Mouse (Mus musculus): ENCODE results near the gene Rab1b. TPM values are rescaled to one million over a fixed set of nuclear protein-coding genes. Genes with fewer than 3 reads are reported as not detected.
A peak's percentile ranks its signal among the peaks of the same experiment; 100 is the strongest.

Rab1b gene
- polyA plus RNA-seq, 2 experiments, result 50.6 to 76.2 TPM

GRCm38 (mm10) chr19:5071077-5071476 is 35.8 kb downstream of the Rab1b start:
- H3K36me3 ChIP-seq (replicated peaks; ENCODE audit: control insufficient read depth, insufficient read depth, low read depth), result no peaks in the 10 kb centered on the region
- H3K4me3 ChIP-seq (ENCODE audit: insufficient read depth in 1 of 2, low read depth in 2 of 2, low read length in 2 of 2), result no peak overlapping the region; a peak in 1 of 4 replicates
- peaks cover 16% of the 10 kb centered on the region for H3K27me3 ChIP-seq (ENCODE audit: control insufficient read depth, insufficient read depth, low read length)
- H3K4me1 ChIP-seq (replicated peaks; ENCODE audit: control insufficient read depth in 2 of 2, insufficient read depth in 2 of 2, low read length in 1 of 2), result peaks cover 30 to 31% of the 10 kb centered on the region in 2 experiments
- DNase-seq (ENCODE audit: low read depth in 3 of 3, low spot score in 3 of 3), result no peak
- TF ChIP-seq EP300 (IDR thresholded peaks at IDR 0.05; ENCODE audit: low read depth) (no peak), CTCF (IDR thresholded peaks at IDR 0.05; ENCODE audit: low read depth) (no peak)
- H3K27ac ChIP-seq, result no peak overlapping the region
- no peaks in the 10 kb centered on the region for H3K9me3 ChIP-seq (ENCODE audit: control insufficient read depth, low read length)
- H3K4me2 ChIP-seq (ENCODE audit: low read depth), result peak overlapping the region; percentile 77
- WGBS (ENCODE audit: insufficient replicate concordance), result 24% methylated on average over 11 of the region's 11 CpGs
- ATAC-seq (ENCODE audit: insufficient read depth), result no peak
- H3K9ac ChIP-seq (replicated peaks), result peak overlapping the region; percentile 49

- Histone ChIP-seq H3K9ac (replicated peaks) (no peak overlapping the region), H3K4me1 (replicated peaks; ENCODE audit: control insufficient read depth in 2 of 2, insufficient read depth in 2 of 2, low read length in 1 of 2) (peaks cover 30 to 31% of the 10 kb centered on the region in 2 experiments), H3K36me3 (replicated peaks; ENCODE audit: control insufficient read depth, insufficient read depth, low read depth) (no peaks in the 10 kb centered on the region), H3K9me3 (ENCODE audit: control insufficient read depth, low read length) (no peaks in the 10 kb centered on the region), H3K27ac (no peak overlapping the region), H3K4me3 (ENCODE audit: insufficient read depth in 1 of 2, low read depth in 2 of 2, low read length in 2 of 2) (no peak overlapping the region), H3K27me3 (ENCODE audit: control insufficient read depth, insufficient read depth, low read length) (peaks cover 16% of the 10 kb centered on the region), H3K4me2 (ENCODE audit: low read depth) (no peak overlapping the region)
- DNase-seq (ENCODE audit: low read depth in 3 of 3, low spot score in 3 of 3) (no peak), ATAC-seq (ENCODE audit: insufficient read depth) (no peak)
- TF ChIP-seq CTCF (IDR thresholded peaks at IDR 0.05; ENCODE audit: low read depth), result no peak
- no peak for TF ChIP-seq EP300 (IDR thresholded peaks at IDR 0.05; ENCODE audit: low read depth)
- 76% methylated on average over 7 of the region's 7 CpGs for WGBS (ENCODE audit: insufficient replicate concordance)
Measured at GRCm38 (mm10) chr19:5069978-5070377, 36.9 kb downstream of the Rab1b start.

- peaks cover 16% of the 10 kb centered on the region for H3K27me3 ChIP-seq (ENCODE audit: control insufficient read depth, insufficient read depth, low read length)
- DNase-seq (ENCODE audit: low read depth in 3 of 3, low spot score in 3 of 3) (no peak), ATAC-seq (ENCODE audit: insufficient read depth) (no peak)
- no peak overlapping the region for H3K27ac ChIP-seq
- no peaks in the 10 kb centered on the region for H3K9me3 ChIP-seq (ENCODE audit: control insufficient read depth, low read length)
- H3K36me3 ChIP-seq (replicated peaks; ENCODE audit: control insufficient read depth, insufficient read depth, low read depth), result no peaks in the 10 kb centered on the region
- no peak overlapping the region for H3K9ac ChIP-seq (replicated peaks)
- H3K4me2 ChIP-seq (ENCODE audit: low read depth), result no peak overlapping the region
- no peak overlapping the region for H3K4me3 ChIP-seq (ENCODE audit: insufficient read depth in 1 of 2, low read depth in 2 of 2, low read length in 2 of 2)
- TF ChIP-seq CTCF (IDR thresholded peaks at IDR 0.05; ENCODE audit: low read depth) (no peak), EP300 (IDR thresholded peaks at IDR 0.05; ENCODE audit: low read depth) (no peak)
- WGBS (ENCODE audit: insufficient replicate concordance), result 69% methylated on average over 5 of the region's 5 CpGs
- peaks cover 30 to 31% of the 10 kb centered on the region in 2 experiments for H3K4me1 ChIP-seq (replicated peaks; ENCODE audit: control insufficient read depth in 2 of 2, insufficient read depth in 2 of 2, low read length in 1 of 2)
Measured at GRCm38 (mm10) chr19:5069486-5069885, 37.4 kb downstream of the Rab1b start.

GRCm38 (mm10) chr19:5068570-5069234 is 38.2 kb downstream of the Rab1b start:
- Histone ChIP-seq H3K9ac (replicated peaks) (peak overlapping the region; percentile 55), H3K27ac (no peak overlapping the region), H3K4me1 (replicated peaks; ENCODE audit: control insufficient read depth in 2 of 2, insufficient read depth in 2 of 2, low read length in 1 of 2) (peaks cover 30 to 31% of the 10 kb centered on the region in 2 experiments), H3K4me3 (ENCODE audit: insufficient read depth in 1 of 2, low read depth in 2 of 2, low read length in 2 of 2) (peak overlapping the region; percentile 15 to 51), H3K27me3 (ENCODE audit: control insufficient read depth, insufficient read depth, low read length) (peaks cover 16% of the 10 kb centered on the region), H3K36me3 (replicated peaks; ENCODE audit: control insufficient read depth, insufficient read depth, low read depth) (no peaks in the 10 kb centered on the region), H3K4me2 (ENCODE audit: low read depth) (peak overlapping the region; percentile 79), H3K9me3 (ENCODE audit: control insufficient read depth, low read length) (no peaks in the 10 kb centered on the region)
- ATAC-seq (ENCODE audit: insufficient read depth) (no peak), DNase-seq (ENCODE audit: low read depth in 3 of 3, low spot score in 3 of 3) (no peak)
- 43% methylated on average over 21 of the region's 21 CpGs for WGBS (ENCODE audit: insufficient replicate concordance)
- no peak for TF ChIP-seq EP300 (IDR thresholded peaks at IDR 0.05; ENCODE audit: low read depth)
- peak; percentile 27; the same call in 1 of the 2 replicates for TF ChIP-seq CTCF (IDR thresholded peaks at IDR 0.05; ENCODE audit: low read depth)

GRCm38 (mm10) chr19:5067867-5068569 is 38.9 kb downstream of the Rab1b start, which contains the start of gene Cd248:
Cd248 (plus strand) TSS chr19:5068078.
- WGBS (ENCODE audit: insufficient replicate concordance), result 2% methylated on average over 56 of the region's 56 CpGs
- no peaks in the 10 kb centered on the region for H3K9me3 ChIP-seq (ENCODE audit: control insufficient read depth, low read length)
- peak within 1 kb of the TSS; percentile 74 for H3K27ac ChIP-seq
- peak within 1 kb of the TSS; percentile 15 to 51 for H3K4me3 ChIP-seq (ENCODE audit: insufficient read depth in 1 of 2, low read depth in 2 of 2, low read length in 2 of 2)
- TF ChIP-seq EP300 (IDR thresholded peaks at IDR 0.05; ENCODE audit: low read depth) (no peak), CTCF (IDR thresholded peaks at IDR 0.05; ENCODE audit: low read depth) (no peak)
- DNase-seq (ENCODE audit: low read depth in 3 of 3, low spot score in 3 of 3), result no peak
- H3K27me3 ChIP-seq (ENCODE audit: control insufficient read depth, insufficient read depth, low read length), result peaks cover 16% of the 10 kb centered on the region
- H3K4me2 ChIP-seq (ENCODE audit: low read depth), result peak within 1 kb of the TSS; percentile 79
- H3K4me1 ChIP-seq (replicated peaks; ENCODE audit: control insufficient read depth in 2 of 2, insufficient read depth in 2 of 2, low read length in 1 of 2), result peaks cover 30 to 31% of the 10 kb centered on the region in 2 experiments
- ATAC-seq (ENCODE audit: insufficient read depth), result peak; percentile 21; the same call in 1 of the 2 replicates
- H3K9ac ChIP-seq (replicated peaks), result peak within 1 kb of the TSS; percentile 55
- no peaks in the 10 kb centered on the region for H3K36me3 ChIP-seq (replicated peaks; ENCODE audit: control insufficient read depth, insufficient read depth, low read depth)

All from liver, embryonic 14.5 days (tissue).